Mouse (Mus musculus) embryonic facial prominence, embryonic 11.5 days (tissue): ENCODE measurements around the gene Cygb. TPM values are rescaled to one million over a fixed set of nuclear protein-coding genes. Genes with fewer than 3 reads are reported as not detected.
"Not testable (repeated sequence)": the region's sequence is repeated elsewhere in the genome, so short reads cannot be mapped to it uniquely, and the experiment has no call there.

Source experiments
- ATAC-seq: fragments of 200-750 bp; cut with Nextera tagmentation; replicated peaks from 2 replicates; pipeline ENCODE4 v1.8.0; 2017; ENCODE audit warnings: low read depth; ENCODE audit not compliant: insufficient number of reproducible peaks, low FRiP score, low TSS enrichment
- DNase-seq: peaks from one replicate; pipeline ENCODE4 v3.0.0-alpha.2; 2015; ENCODE audit warnings: low spot score
- H3K27ac ChIP-seq: fragments of 300-500 bp; sonication (generic); replicated peaks from 2 replicates; pipeline ENCODE4 v1.5.1; 2014; ENCODE audit warnings: mild to moderate bottlenecking, low read depth, low read length, control low read depth
- H3K27me3 ChIP-seq: fragments of 300-500 bp; sonication (generic); 2 replicates; pipeline ENCODE4 v1.6.1; 2014; ENCODE audit warnings: mild to moderate bottlenecking, low read length, moderate library complexity, mixed read lengths; ENCODE audit not compliant: control insufficient read depth, insufficient read depth
- H3K36me3 ChIP-seq: fragments of 300-500 bp; sonication (generic); replicated peaks from 2 replicates; pipeline ENCODE4 v1.6.1; 2014; ENCODE audit warnings: low read depth, mild to moderate bottlenecking, low read length, moderate library complexity, mixed read lengths; ENCODE audit not compliant: control insufficient read depth, insufficient read depth
- H3K4me1 ChIP-seq: fragments of 300-500 bp; sonication (generic); 2 replicates; pipeline ENCODE4 v1.6.1; 2014; ENCODE audit warnings: low read length, mixed read lengths; ENCODE audit not compliant: control insufficient read depth, insufficient read depth
- H3K4me2 ChIP-seq: fragments of 300-500 bp; sonication (generic); 2 replicates; pipeline ENCODE4 v1.6.1; 2014; ENCODE audit warnings: low read depth, mild to moderate bottlenecking, control low read depth, low read length, moderate library complexity
- H3K4me3 ChIP-seq: fragments of 300-500 bp; sonication (generic); 2 replicates; pipeline ENCODE4 v1.5.1; 2014; ENCODE audit warnings: low read depth, low read length, control low read depth
- H3K9ac ChIP-seq: fragments of 300-500 bp; sonication (generic); replicated peaks from 2 replicates; pipeline ENCODE4 v1.6.1; 2014; ENCODE audit warnings: mild to moderate bottlenecking, control low read depth, low read length
- H3K9me3 ChIP-seq: fragments of 300-500 bp; sonication (generic); replicated peaks from 2 replicates; pipeline ENCODE4 v1.6.1; 2016; ENCODE audit warnings: mild to moderate bottlenecking, low read length, inconsistent platforms, mixed read lengths; ENCODE audit not compliant: control insufficient read depth
- WGBS: fragments of 180-500 bp; shearing (Covaris S2); extraction: QIAGEN DNeasy Blood & Tissue Kit; methylation state at CpG from one replicate; pipeline ENCODE4 v1.1.7; 2014; 5-methylcytosine and 5-hydroxymethylcytosine counted together
- polyA plus RNA-seq: library from polyadenylated mRNA; unstranded; fragments of >200 nt; fragmentation: Nextera tagmentation; extraction: Ambion mirVana; gene quantifications from 2 replicates; pipeline ENCODE4 v1.2.1, GENCODE M21; 2014

Cygb gene
- polyA plus RNA-seq, 1 experiment from 2014 or later, result 3.5 TPM

- 90% methylated on average over 6 of the region's 6 CpGs for WGBS
- Histone ChIP-seq H3K9me3 (no peaks in the 10 kb centered on the region), H3K27ac (no peak overlapping the region), H3K4me2 (no peak overlapping the region), H3K27me3 (no peaks in the 10 kb centered on the region), H3K4me1 (no peaks in the 10 kb centered on the region), H3K4me3 (no peak overlapping the region), H3K9ac (no peak overlapping the region), H3K36me3 (peaks cover 18% of the 10 kb centered on the region)
- DNase-seq (no peak), ATAC-seq (no peak)
Measured at GRCm38 (mm10) chr11:116679148-116679547, 25.0 kb upstream of the Cygb start.

- H3K36me3 ChIP-seq, result peaks cover 25% of the 10 kb centered on the region
- no peaks in the 10 kb centered on the region for H3K9me3 ChIP-seq
- 83% methylated on average over 8 of the region's 8 CpGs for WGBS
- H3K27ac ChIP-seq, result no peak overlapping the region
- H3K4me1 ChIP-seq, result no peaks in the 10 kb centered on the region
- no peak for ATAC-seq
- H3K4me3 ChIP-seq, result no peak overlapping the region
- no peaks in the 10 kb centered on the region for H3K27me3 ChIP-seq
- H3K9ac ChIP-seq, result no peak overlapping the region
- H3K4me2 ChIP-seq, result no peak overlapping the region
- DNase-seq, result no peak
Measured at GRCm38 (mm10) chr11:116677711-116678441, 23.8 kb upstream of the Cygb start.

GRCm38 (mm10) chr11:116676175-116676976, 22.3 kb upstream of the Cygb start:
- DNase-seq (no peak), ATAC-seq (no peak)
- Histone ChIP-seq H3K4me1 (no peaks in the 10 kb centered on the region), H3K27ac (no peak overlapping the region), H3K9me3 (no peaks in the 10 kb centered on the region), H3K36me3 (peaks cover 25% of the 10 kb centered on the region), H3K4me2 (no peak overlapping the region), H3K9ac (no peak overlapping the region), H3K27me3 (no peaks in the 10 kb centered on the region), H3K4me3 (no peak overlapping the region)
- WGBS, result 88% methylated on average over 14 of the region's 14 CpGs

GRCm38 (mm10) chr11:116675429-116675828, 21.3 kb upstream of the Cygb start:
- H3K4me1 ChIP-seq, H3K27me3 ChIP-seq, H3K9ac ChIP-seq, ATAC-seq, H3K4me2 ChIP-seq, H3K9me3 ChIP-seq, DNase-seq, H3K4me3 ChIP-seq, H3K27ac ChIP-seq: not testable (repeated sequence)
- WGBS, result 81% methylated on average over 6 of the region's 6 CpGs
- H3K36me3 ChIP-seq, result peaks cover 25% of the 10 kb centered on the region

GRCm38 (mm10) chr11:116674616-116675379, 20.7 kb upstream of the Cygb start:
- H3K4me2 ChIP-seq, result no peak overlapping the region
- DNase-seq (no peak), ATAC-seq (no peak)
- no peak overlapping the region for H3K27ac ChIP-seq
- H3K27me3 ChIP-seq, result no peaks in the 10 kb centered on the region
- peaks cover 25% of the 10 kb centered on the region for H3K36me3 ChIP-seq
- H3K4me3 ChIP-seq, result no peak overlapping the region
- H3K9ac ChIP-seq, result no peak overlapping the region
- no peaks in the 10 kb centered on the region for H3K9me3 ChIP-seq
- 88% methylated on average over 7 of the region's 7 CpGs for WGBS
- H3K4me1 ChIP-seq, result no peaks in the 10 kb centered on the region

- Histone ChIP-seq H3K9ac (no peak overlapping the region), H3K36me3 (peaks cover 22% of the 10 kb centered on the region), H3K4me1 (no peaks in the 10 kb centered on the region), H3K4me3 (no peak overlapping the region), H3K4me2 (no peak overlapping the region), H3K27ac (no peak overlapping the region), H3K27me3 (no peaks in the 10 kb centered on the region), H3K9me3 (no peaks in the 10 kb centered on the region)
- WGBS, result 91% methylated on average over 2 of the region's 2 CpGs
- no peak for ATAC-seq
- DNase-seq, result no peak
Measured at GRCm38 (mm10) chr11:116673410-116673809, 19.3 kb upstream of the Cygb start.

- no peaks in the 10 kb centered on the region for H3K4me1 ChIP-seq
- DNase-seq (no peak), ATAC-seq (no peak)
- H3K4me3 ChIP-seq, result peak overlapping the region; percentile 78
- peaks cover 22% of the 10 kb centered on the region for H3K36me3 ChIP-seq
- 20% methylated on average over 7 of the region's 7 CpGs for WGBS
- no peaks in the 10 kb centered on the region for H3K9me3 ChIP-seq
- H3K27me3 ChIP-seq, result no peaks in the 10 kb centered on the region
- H3K9ac ChIP-seq, result peak overlapping the region; percentile 90
- no peak overlapping the region for H3K27ac ChIP-seq
- H3K4me2 ChIP-seq, result peak overlapping the region; percentile 51
Measured at GRCm38 (mm10) chr11:116672595-116672994, 18.5 kb upstream of the Cygb start.
